Mouse (Mus musculus): ENCODE results near the gene Tunar. TPM values are rescaled to one million over a fixed set of nuclear protein-coding genes. Genes with fewer than 3 reads are reported as not detected.
A peak's percentile ranks its signal among the peaks of the same experiment; 100 is the strongest.

Gene Tunar
- total RNA-seq, 4 experiments from 2014 or later = 13.1 to 15.3 (median 14.0) TPM

DNA sequence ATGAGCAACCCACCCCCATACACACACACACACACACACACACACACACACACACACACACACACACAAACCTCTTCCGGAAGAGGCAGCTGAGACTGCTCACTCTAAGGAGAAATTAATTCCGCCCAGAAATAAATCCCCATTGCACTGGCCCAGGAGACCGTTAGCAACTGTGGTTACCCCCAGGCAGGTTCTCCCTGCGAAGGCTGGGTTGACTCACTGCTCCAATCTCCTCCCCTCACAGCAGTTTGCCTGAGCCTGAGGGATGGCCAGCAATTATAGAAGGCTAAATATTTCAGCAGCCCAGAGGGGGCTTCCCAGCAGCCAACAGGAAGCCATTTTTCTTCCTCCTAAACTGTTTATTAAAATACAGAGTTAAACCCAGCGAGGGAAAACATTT lies 64.5 kb downstream of the Tunar start:
- no peak for DNase-seq (ENCODE audit: low spot score in 2 of 2)

DNA sequence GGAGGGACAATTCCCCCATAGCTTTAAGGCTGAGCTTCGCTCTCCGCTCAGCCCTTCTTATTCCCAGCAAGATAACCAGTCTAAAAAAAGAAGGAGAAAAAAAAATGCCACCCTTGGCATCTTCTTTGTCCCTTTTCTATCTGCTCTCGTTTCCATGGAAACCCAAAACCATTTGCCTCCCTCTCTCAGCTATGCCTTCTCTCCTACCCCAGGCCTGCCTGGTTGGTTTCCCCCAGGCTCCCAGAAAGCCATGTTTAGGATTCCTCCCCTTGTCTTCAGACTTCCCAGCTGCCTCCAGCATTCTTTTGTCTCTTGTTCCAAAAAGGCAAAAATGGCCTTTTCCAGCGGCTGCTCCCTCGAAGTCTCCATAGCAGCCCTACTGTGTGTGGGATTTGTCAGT lies 70.1 kb downstream of the Tunar start:
- no peak for DNase-seq (ENCODE audit: low spot score in 2 of 2)

DNA sequence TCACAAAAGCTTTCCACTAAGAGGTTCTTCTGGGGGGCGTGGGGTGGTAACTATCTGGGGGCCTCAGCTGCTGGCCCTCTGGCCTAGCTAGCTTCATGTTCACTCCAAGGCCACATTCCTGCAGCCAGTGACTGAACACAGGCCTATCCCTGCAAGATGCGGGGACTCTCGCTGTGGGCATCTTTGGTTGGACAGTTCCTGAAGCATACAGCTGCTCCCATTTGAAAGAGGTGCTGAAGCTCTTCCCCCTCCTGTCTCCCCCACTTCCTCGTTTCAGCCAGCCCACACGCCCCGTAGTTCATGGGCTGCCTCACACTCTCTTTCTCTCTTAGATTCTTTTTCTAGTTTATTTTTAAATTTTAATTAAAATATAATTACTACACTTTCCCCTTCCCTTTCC lies 72.3 kb downstream of the Tunar start:
- no peak for DNase-seq (ENCODE audit: low spot score in 2 of 2)

DNA sequence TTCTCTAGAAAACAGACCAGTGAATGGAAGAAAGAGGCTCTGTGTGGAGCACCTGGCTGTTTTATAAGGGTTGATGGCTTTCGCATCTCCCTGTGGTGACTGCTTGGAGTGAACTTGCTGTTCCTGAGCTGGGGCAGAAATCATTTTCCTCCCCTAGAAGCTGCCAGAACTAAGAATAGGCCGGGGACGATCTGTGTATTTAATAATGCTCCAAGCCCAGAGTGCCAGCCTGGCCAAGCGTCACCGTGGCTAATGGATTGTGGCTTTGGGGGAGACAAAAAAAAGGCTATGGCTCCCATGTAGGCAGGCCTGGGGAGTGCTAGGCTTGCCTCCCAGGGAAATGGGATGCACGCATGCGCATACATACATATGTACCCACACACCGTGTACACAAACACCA lies 80.2 kb downstream of the Tunar start:
- DNase-seq (ENCODE audit: low spot score in 2 of 2) = no peak

DNA sequence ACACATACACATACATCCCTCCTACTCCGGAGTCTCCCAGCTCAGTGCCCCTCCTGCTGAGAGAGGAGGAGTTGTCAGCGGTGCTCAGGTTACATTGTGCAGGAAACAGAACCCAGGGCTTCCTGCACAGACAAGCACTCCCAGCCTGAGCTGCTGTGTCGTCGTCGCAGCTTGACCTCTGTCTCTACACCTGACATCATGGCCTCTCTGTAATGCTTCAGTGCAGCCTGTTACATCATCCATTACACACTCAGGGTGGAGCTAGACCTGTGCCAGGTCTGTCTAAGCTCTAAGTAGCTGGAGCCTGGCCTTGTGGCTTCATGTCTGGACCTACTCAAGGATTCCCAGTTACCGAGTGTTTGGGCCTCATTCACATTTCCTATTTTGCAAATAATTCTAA lies 86.8 kb downstream of the Tunar start:
- no peak for DNase-seq (ENCODE audit: low spot score in 2 of 2)

DNA sequence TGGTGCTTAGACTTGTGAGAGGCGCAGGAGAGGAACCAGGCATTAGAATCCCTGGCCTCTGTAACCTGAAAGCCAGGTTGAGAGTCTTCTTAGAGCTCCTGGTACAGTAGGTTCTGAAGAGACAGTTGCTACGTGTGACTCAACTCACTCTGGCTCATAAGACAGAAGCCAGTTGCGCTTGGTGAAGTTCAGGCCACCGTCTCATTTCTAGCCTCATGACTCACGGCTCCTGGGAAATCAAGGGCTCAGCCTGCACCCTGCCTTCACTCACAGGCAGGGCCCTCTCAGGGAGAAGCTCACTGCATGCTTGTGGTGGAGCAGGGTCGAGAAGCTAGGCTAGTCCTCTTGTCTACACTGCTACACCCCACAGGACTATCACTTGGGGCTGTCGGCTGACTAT lies 92.9 kb downstream of the Tunar start:
- DNase-seq (ENCODE audit: low spot score in 2 of 2) = no peak

DNA sequence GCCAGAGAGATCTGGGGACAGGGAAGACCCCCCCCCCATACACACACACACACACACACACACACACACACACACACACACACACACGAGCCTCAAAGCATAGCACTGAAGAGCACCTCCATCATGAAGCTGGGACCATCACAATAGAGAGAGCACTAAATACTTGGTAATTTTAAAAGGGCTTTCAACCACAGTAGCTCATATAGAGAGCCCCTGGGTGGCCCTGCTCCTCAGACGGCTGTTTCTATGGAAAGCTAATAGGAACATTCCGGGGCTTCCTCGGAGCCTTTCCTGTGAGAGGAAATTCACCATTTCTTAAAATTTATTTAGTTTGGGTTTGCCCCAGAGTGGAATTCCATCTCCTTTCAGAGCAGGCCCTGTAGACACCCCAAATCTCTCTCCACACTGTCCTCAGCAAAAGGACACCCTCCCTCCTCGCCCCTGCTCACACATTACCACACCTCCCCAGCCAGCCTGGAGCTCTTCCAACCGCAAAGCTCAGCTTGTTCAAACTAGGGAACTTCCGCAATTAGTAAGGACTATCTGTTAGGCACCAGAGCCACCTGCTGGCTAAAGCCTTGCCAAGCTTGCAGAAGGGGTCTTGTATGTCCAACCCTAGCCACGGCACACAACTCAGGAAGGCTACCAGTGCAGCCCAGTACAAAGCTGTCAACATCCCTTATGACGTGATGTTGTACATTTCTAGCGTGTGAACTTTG lies 93.5 kb downstream of the Tunar start:
- peak; percentile 65 to 79 for DNase-seq (ENCODE audit: low spot score in 2 of 2)

DNA sequence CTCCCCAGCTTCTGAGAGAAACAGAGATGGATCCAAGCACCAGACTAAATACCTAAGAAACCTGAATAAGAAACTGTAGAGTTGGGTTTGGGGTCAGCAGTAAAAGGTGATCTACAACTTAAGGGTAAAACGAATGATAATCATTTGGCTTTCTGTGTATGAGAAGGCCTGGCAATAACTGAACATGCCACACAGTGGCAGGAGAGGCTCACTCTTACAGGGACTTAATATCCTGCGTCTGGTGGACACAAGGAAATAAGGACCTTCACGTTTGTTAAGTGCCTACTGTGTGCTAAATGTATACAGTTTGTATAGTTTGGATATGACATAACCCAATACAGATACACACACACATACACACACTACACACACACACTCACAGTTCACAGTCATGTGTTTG lies 98.2 kb downstream of the Tunar start:
- DNase-seq (ENCODE audit: low spot score in 2 of 2) = peak in 1 of 2 experiments; percentile 30

DNA sequence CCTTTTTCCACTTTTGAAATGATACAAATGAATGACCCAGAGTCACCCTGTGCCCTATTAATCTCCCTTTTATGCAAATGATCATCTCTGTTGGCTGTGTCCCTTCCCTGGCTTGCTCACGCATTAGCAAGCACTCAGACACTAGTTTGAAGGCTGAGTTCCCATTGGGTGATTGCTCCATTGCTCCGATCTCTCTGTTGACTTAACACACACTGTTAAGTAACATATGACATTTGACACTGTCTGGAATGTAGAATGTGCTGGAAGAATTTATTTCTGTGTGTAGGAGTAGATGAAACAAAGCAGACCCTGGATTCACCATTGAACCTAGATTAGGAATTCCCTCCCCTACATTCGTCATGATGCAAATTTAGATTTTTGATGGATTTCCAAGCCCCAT lies 99.1 kb downstream of the Tunar start:
- no peak for DNase-seq (ENCODE audit: low spot score in 2 of 2)

Other genes starting within 250 kb of the Tunar start
- not detected for gene Tcl1b2, start 187.9 kb upstream of the Tunar start, total RNA-seq (2022)
- gene Tcl1b1, start 174.2 kb upstream of the Tunar start, total RNA-seq (2022) = not detected
- not detected for gene Tcl1b5, start 157.5 kb upstream of the Tunar start, total RNA-seq (2022)
- not detected for gene Tcl1b3, start 142.8 kb upstream of the Tunar start, total RNA-seq (2022)
- not detected for gene Tcl1b4, start 131.9 kb upstream of the Tunar start, total RNA-seq (2022)
- gene Tcl1, start 111.1 kb upstream of the Tunar start, total RNA-seq (2022) = not detected
- 100 to 1,000 TPM in 2 of 4 experiments, 10 to 100 TPM in 2; 90.0 to 116 (median 99.9) TPM for gene D430019H16Rik, start 120.0 kb downstream of the Tunar start, total RNA-seq (2022)
- 1 to 10 TPM in 2 of 4 experiments, under 1 TPM in 2; 0.68 to 1.3 (median 1.0) TPM for gene Bdkrb2, start 229.4 kb downstream of the Tunar start, total RNA-seq (2022)

Measured in layer of hippocampus, adult 8-10 months (tissue).